Mouse (Mus musculus) heart, adult 2 months (tissue): ENCODE results near the gene Nell1. TPM values are rescaled to one million over a fixed set of nuclear protein-coding genes. Genes with fewer than 3 reads are reported as not detected.

ENCODE experiments used
- DNase-seq, 2 experiments: peaks; one replicate each; pipeline ENCODE4 v3.0.0; 2021
- H3K27ac ChIP-seq: fragments of 200-600 bp; 2 replicates; pipeline ENCODE4 v1.8.1; 2022
- H3K27me3 ChIP-seq: fragments of 200-500 bp; 2 replicates; pipeline ENCODE4 v1.6.1; 2012; ENCODE audit warnings: mild to moderate bottlenecking, low read length, inconsistent platforms, mixed read lengths; ENCODE audit not compliant: control insufficient read depth, insufficient read depth
- H3K36me3 ChIP-seq: fragments of 200-500 bp; 2 replicates; pipeline ENCODE4 v1.6.1; 2012; ENCODE audit warnings: low read length, inconsistent platforms; ENCODE audit not compliant: control insufficient read depth, insufficient read depth
- H3K4me1 ChIP-seq: fragments of 200-500 bp; 2 replicates; pipeline ENCODE4 v1.6.1; 2011; ENCODE audit warnings: low read length; ENCODE audit not compliant: control insufficient read depth, insufficient read depth
- H3K4me3 ChIP-seq: fragments of 200-600 bp; 2 replicates; pipeline ENCODE4 v1.8.1; 2022
- H3K79me2 ChIP-seq: fragments of 200-500 bp; replicated peaks from 2 replicates; pipeline ENCODE4 v1.6.1; 2012; ENCODE audit warnings: mild to moderate bottlenecking, inconsistent platforms, low read length, moderate library complexity, mixed read lengths; ENCODE audit not compliant: control insufficient read depth, insufficient read depth
- H3K9ac ChIP-seq: fragments of 200-500 bp; 2 replicates; pipeline ENCODE4 v1.6.1; 2012; ENCODE audit warnings: low read depth, mild to moderate bottlenecking, control low read depth, inconsistent platforms, low read length, mixed read lengths
- CTCF ChIP-seq: fragments of 200-600 bp; IDR thresholded peaks from 2 replicates; pipeline ENCODE4 v1.8.1; 2022; ENCODE audit warnings: antibody characterized with exemption, mild to moderate bottlenecking, moderate library complexity
- EP300 ChIP-seq: fragments of 200-500 bp; IDR thresholded peaks from 2 replicates; pipeline ENCODE4 v1.6.1; 2011; ENCODE audit warnings: low read depth, low read length, control low read depth; ENCODE audit not compliant: insufficient read depth
- POLR2A ChIP-seq: fragments of 200-500 bp; IDR thresholded peaks from 2 replicates; pipeline ENCODE4 v1.6.1; 2011; ENCODE audit warnings: mild to moderate bottlenecking, low read depth, low read length, control low read depth; ENCODE audit not compliant: insufficient read depth
- WGBS: fragments of 180-500 bp; shearing (Covaris S2); methylation state at CpG from one replicate; pipeline ENCODE4 v1.1.7; 2018; 5-methylcytosine and 5-hydroxymethylcytosine counted together
- intact Hi-C: fragments of 180-260 bp; cut with DNase I; formaldehyde crosslinking; loops from one replicate; pipeline ENCODE4 v1.15.1; 2025
- polyA plus RNA-seq: library from polyadenylated mRNA; depleted of rRNA; stranded (reverse); fragments of >200 nt; gene quantifications from 2 replicates; pipeline ENCODE4 v1.2.3, GENCODE M21; 2012
- total RNA-seq, 2 experiments: library from RNA; stranded (reverse); gene quantifications; 2 replicates each; pipeline ENCODE4 v1.2.3; 2021

Gene Nell1
- total and polyA plus RNA-seq, 3 experiments = not detected

- DNase-seq = no peak
- intact Hi-C loops = no loop called here
- H3K4me1 ChIP-seq = no peaks in the 10 kb centered on the region
- TF ChIP-seq CTCF (no peak), EP300 (no peak), POLR2A (no peak)
- no peaks in the 10 kb centered on the region for H3K79me2 ChIP-seq
- H3K4me3 ChIP-seq = no peak overlapping the region
- no peaks in the 10 kb centered on the region for H3K27me3 ChIP-seq
- 49% methylated on average over 5 of the region's 5 CpGs for WGBS
- no peaks in the 10 kb centered on the region for H3K36me3 ChIP-seq
- H3K9ac ChIP-seq = no peak overlapping the region
- H3K27ac ChIP-seq = no peak overlapping the region
These were observed 267.1 kb downstream of the Nell1 start for GRCm38 (mm10) chr7:50241634-50242273.

GRCm38 (mm10) chr7:50253166-50253565 lies 278.5 kb downstream of the Nell1 start:
- DNase-seq = no peak
- Histone ChIP-seq H3K9ac (no peak overlapping the region), H3K4me1 (no peaks in the 10 kb centered on the region), H3K4me3 (no peak overlapping the region), H3K36me3 (no peaks in the 10 kb centered on the region), H3K79me2 (no peaks in the 10 kb centered on the region), H3K27ac (no peak overlapping the region), H3K27me3 (no peaks in the 10 kb centered on the region)
- TF ChIP-seq CTCF (no peak), POLR2A (no peak), EP300 (no peak)
- intact Hi-C loops = no loop called here
- 66% methylated on average over 3 of the region's 3 CpGs for WGBS

- H3K4me3 ChIP-seq = no peak overlapping the region
- no peak for DNase-seq
- WGBS = 50% methylated on average over 3 of the region's 3 CpGs
These were observed 285.4 kb downstream of the Nell1 start for GRCm38 (mm10) chr7:50260016-50260415.

GRCm38 (mm10) chr7:50295508-50295907 lies 320.8 kb downstream of the Nell1 start:
- DNase-seq = no peak
- Histone ChIP-seq H3K79me2 (no peaks in the 10 kb centered on the region), H3K27me3 (no peaks in the 10 kb centered on the region), H3K36me3 (no peaks in the 10 kb centered on the region), H3K4me3 (no peak overlapping the region), H3K9ac (no peak overlapping the region), H3K4me1 (no peaks in the 10 kb centered on the region), H3K27ac (no peak overlapping the region)
- intact Hi-C loops = no loop called here
- no peak for TF ChIP-seq POLR2A
- no peak for TF ChIP-seq EP300
- no peak for TF ChIP-seq CTCF
- 79% methylated on average over 3 of the region's 3 CpGs for WGBS

More at GRCm38 (mm10) chr7:50260016-50260415, 285.4 kb downstream of the Nell1 start:
- no peaks in the 10 kb centered on the region for H3K79me2 ChIP-seq
- no peak overlapping the region for H3K9ac ChIP-seq
- no peaks in the 10 kb centered on the region for H3K4me1 ChIP-seq
- no peaks in the 10 kb centered on the region for H3K36me3 ChIP-seq
- intact Hi-C loops = no loop called here
- no peak for TF ChIP-seq POLR2A
- TF ChIP-seq CTCF = no peak
- no peak for TF ChIP-seq EP300
- no peaks in the 10 kb centered on the region for H3K27me3 ChIP-seq
- no peak overlapping the region for H3K27ac ChIP-seq

- TF ChIP-seq POLR2A (no peak), EP300 (no peak), CTCF (no peak)
- no peak for DNase-seq
- WGBS = 73% methylated on average over 5 of the region's 5 CpGs
- Histone ChIP-seq H3K27ac (no peak overlapping the region), H3K36me3 (no peaks in the 10 kb centered on the region), H3K27me3 (no peaks in the 10 kb centered on the region), H3K79me2 (no peaks in the 10 kb centered on the region), H3K4me1 (no peaks in the 10 kb centered on the region), H3K9ac (no peak overlapping the region), H3K4me3 (no peak overlapping the region)
- intact Hi-C loops = no loop called here
These were observed 363.6 kb downstream of the Nell1 start for GRCm38 (mm10) chr7:50338226-50338625.

- Histone ChIP-seq H3K4me1 (no peaks in the 10 kb centered on the region), H3K4me3 (no peak overlapping the region), H3K79me2 (no peaks in the 10 kb centered on the region), H3K36me3 (no peaks in the 10 kb centered on the region), H3K27ac (no peak overlapping the region), H3K27me3 (no peaks in the 10 kb centered on the region), H3K9ac (no peak overlapping the region)
- intact Hi-C loops = no loop called here
- no peak for DNase-seq
- WGBS = 64% methylated on average over 5 of the region's 5 CpGs
- TF ChIP-seq POLR2A = no peak
- no peak for TF ChIP-seq EP300
These were observed 364.1 kb downstream of the Nell1 start for GRCm38 (mm10) chr7:50338757-50339156.
